Mouse (Mus musculus) lung, adult 2 months (tissue): ENCODE measurements around the gene Ptpn18.

ENCODE experiments used
- CTCF ChIP-seq: fragments of 200-500 bp; IDR thresholded peaks from 2 replicates; pipeline ENCODE4 v1.5.1; 2011; ENCODE audit warnings: mild to moderate bottlenecking, low read length, control low read depth; ENCODE audit not compliant: insufficient read depth
- POLR2A ChIP-seq: fragments of 200-500 bp; IDR thresholded peaks from 2 replicates; pipeline ENCODE4 v1.6.1; 2011; ENCODE audit warnings: low read depth, mild to moderate bottlenecking, control low read depth, low read length, borderline replicate concordance; ENCODE audit errors: extremely low read depth

DNA sequence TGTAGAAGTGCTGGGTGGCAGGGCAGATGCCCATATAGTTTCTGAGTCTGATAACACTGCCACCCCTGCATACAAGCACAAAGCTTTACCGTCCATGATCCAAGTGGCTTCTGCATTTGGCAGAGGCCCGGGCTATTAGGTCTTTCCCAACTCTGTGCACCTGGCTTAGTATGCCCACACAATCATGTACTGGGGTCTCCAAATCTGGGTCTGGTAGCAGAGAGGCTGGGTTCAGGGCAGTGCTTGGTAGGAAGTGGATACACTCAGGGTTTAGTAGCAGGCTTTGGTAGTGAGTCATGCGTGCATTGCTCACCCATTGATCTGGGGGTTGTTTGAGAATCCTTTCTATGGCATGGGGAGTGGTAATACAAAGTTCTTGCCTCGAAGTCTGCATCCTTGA lies 30.3 kb upstream of the Ptpn18 start:
- TF ChIP-seq CTCF (no peak), POLR2A (no peak)
